Mouse (Mus musculus): ENCODE measurements around the gene Mapk8ip1.

DNA sequence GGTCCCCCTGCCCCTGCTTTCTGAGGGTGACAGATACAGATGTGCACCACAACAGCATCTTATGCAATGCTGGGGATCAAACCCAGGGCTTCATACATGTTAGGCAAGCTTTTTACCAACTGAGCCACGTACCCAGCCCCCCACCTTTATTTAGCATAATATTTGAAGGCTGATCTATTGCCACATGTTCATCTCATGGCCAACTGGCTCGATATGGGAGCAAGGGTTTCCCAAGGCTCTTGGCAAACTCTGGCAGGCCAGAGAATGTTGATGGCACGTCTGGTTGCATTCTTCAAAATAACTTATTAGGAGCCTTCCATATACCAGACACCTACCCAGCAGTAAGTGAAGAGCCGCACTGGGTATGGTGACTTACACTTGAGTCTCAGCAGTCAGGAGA is 42.2 kb upstream of the Mapk8ip1 start:
- TF ChIP-seq CTCF (IDR thresholded peaks at IDR 0.05; ENCODE audit: low read depth, low read length) (no peak), POLR2A (IDR thresholded peaks at IDR 0.05; ENCODE audit: extremely low read depth, insufficient read depth, low read length) (no peak)
